Mouse (Mus musculus) MEL (cell line): ENCODE data around the gene Ola1.

ENCODE experiments used
- CTCF ChIP-seq, 3 experiments: IDR thresholded peaks in 2 of 3; conservative IDR thresholded peaks in 1 of 3; 2 replicates each; pipeline ENCODE4 v1.5.1; 2011 to 2012; ENCODE audit warnings: low read length in 3 of 3, low read depth in 2 of 3, mild to moderate bottlenecking in 2 of 3, improper control_type of control experiment in 1 of 3, inconsistent platforms in 1 of 3, mixed read lengths in 1 of 3, moderate library complexity in 1 of 3; ENCODE audit not compliant: control insufficient read depth in 1 of 3, insufficient read depth in 1 of 3, poor library complexity in 1 of 3, severe bottlenecking in 1 of 3
- EP300 ChIP-seq, 2 experiments: IDR thresholded peaks; 2 replicates each; pipeline ENCODE4 v1.6.1; 2011; ENCODE audit warnings: improper control_type of control experiment in 2 of 2, low read length in 2 of 2, low read depth in 1 of 2, mild to moderate bottlenecking in 1 of 2
- NELFE ChIP-seq: IDR thresholded peaks from 2 replicates; pipeline ENCODE4 v1.6.1; 2011; ENCODE audit warnings: low read depth, low read length, improper control_type of control experiment
- RCOR1 ChIP-seq: IDR thresholded peaks from 2 replicates; pipeline ENCODE4 v1.6.1; 2012; ENCODE audit warnings: low read depth, mild to moderate bottlenecking, inconsistent platforms, low read length, improper control_type of control experiment
- TCF12 ChIP-seq: IDR thresholded peaks from 2 replicates; pipeline ENCODE4 v1.6.1; 2014; ENCODE audit warnings: low read depth, mild to moderate bottlenecking, inconsistent platforms, low read length, improper control_type of control experiment, moderate library complexity
- USF1 ChIP-seq: IDR thresholded peaks from 2 replicates; pipeline ENCODE4 v1.6.1; 2014; ENCODE audit warnings: low read depth, mild to moderate bottlenecking, inconsistent platforms, low read length, improper control_type of control experiment, moderate library complexity
- USF2 ChIP-seq, 2 experiments: IDR thresholded peaks; 2 replicates each; pipeline ENCODE4 v1.6.1; 2011 to 2012; ENCODE audit warnings: improper control_type of control experiment in 2 of 2, low read length in 2 of 2, borderline replicate concordance in 1 of 2, inconsistent platforms in 1 of 2, low read depth in 1 of 2, mild to moderate bottlenecking in 1 of 2; ENCODE audit not compliant: insufficient read depth in 1 of 2
- ZC3H11A ChIP-seq: IDR thresholded peaks from 2 replicates; pipeline ENCODE4 v1.6.1; 2012; ENCODE audit warnings: low read depth, mild to moderate bottlenecking, inconsistent platforms, low read length, improper control_type of control experiment
- ZMIZ1 ChIP-seq: IDR thresholded peaks from 2 replicates; pipeline ENCODE4 v1.6.1; 2012; ENCODE audit warnings: low read depth, mild to moderate bottlenecking, inconsistent platforms, low read length, improper control_type of control experiment, moderate library complexity

GRCm38 (mm10) chr2:73049001-73049684 is 169.6 kb downstream of the Ola1 start:
- TF ChIP-seq RCOR1 (no peak), NELFE (no peak), EP300 (IDR thresholded peaks at IDR 0.05; ENCODE audit: low read depth in 1 of 2, low read length in 2 of 2) (no peak), CTCF (IDR thresholded peaks at IDR 0.05 in 2 of 3, conservative IDR thresholded peaks at IDR 0.05 in 1 of 3; ENCODE audit: control insufficient read depth in 1 of 3, insufficient read depth in 1 of 3, low read depth in 2 of 3, low read length in 3 of 3, poor library complexity in 1 of 3, severe bottlenecking in 1 of 3) (no peak), ZMIZ1 (no peak), TCF12 (no peak), USF1 (no peak), ZC3H11A (no peak), USF2 (IDR thresholded peaks at IDR 0.05; ENCODE audit: borderline replicate concordance in 1 of 2, insufficient read depth in 1 of 2, low read depth in 1 of 2, low read length in 2 of 2) (no peak)
